11 mouse cellular contexts compared by ENCODE assay signal in the genomic region with DNA sequence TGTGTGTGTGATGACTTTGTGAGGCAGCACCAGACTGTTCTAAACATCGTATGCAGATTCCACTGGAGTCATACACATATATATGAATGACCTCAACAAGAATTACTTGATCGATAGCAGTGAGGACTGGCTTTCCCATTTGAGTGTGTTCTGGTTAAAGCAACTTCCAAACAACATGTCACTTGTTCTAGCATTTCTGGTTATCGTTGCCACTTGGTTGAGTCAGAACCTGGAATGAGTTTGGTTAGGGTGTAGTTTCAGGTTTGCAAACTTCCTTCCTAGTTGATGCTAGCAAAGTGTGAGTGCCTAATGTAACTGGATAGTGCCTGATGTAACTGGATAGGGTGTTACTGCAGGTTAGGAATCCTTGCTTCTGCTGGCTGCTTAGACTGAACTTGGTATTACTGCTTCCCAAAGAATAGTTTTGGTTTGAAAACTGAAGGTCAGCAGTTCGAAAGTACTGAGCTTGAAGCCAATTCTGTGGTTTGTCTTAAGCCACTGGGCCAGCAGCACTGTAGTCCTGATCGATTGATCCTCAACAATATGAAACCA.
DNase-seq lines count a peak whose midpoint lies in the region; ATAC-seq and TF ChIP-seq lines count a peak whose summit lies in the region.
"Had no signal": no experiment of that assay in that cellular context is flagged by ENCODE, and none has a peak within 500 bp of the region (broad histone marks: within the 10 kb centered on the region; RNA-seq: fewer than 3 reads in every experiment).

No protein-coding gene starts in this region.

- TF ChIP-seq POLR2A in kidney, adult 2 months (IDR thresholded peaks at IDR 0.05; ENCODE audit: low read depth, low read length): no peak
- TF ChIP-seq POLR2A in limb, embryonic 14.5 days (IDR thresholded peaks at IDR 0.05; ENCODE audit: borderline replicate concordance, extremely low read depth, insufficient read depth, insufficient read length): no peak

- H3K9ac ChIP-seq in embryonic facial prominence, embryonic 11.5 days (replicated peaks; ENCODE audit: low read length): no peak overlapping the region
- H3K9ac ChIP-seq in limb, embryonic 14.5 days (ENCODE audit: low read depth, low read length, severe bottlenecking): no peak overlapping the region

- H3K4me1 ChIP-seq in kidney, adult 2 months (ENCODE audit: control insufficient read depth, insufficient read depth, low read length): no peaks in the 10 kb centered on the region
- no peaks in the 10 kb centered on the region; the same call in 1 of the 2 replicates for H3K4me1 ChIP-seq in embryonic facial prominence, embryonic 11.5 days (ENCODE audit: control insufficient read depth, insufficient read depth, low read length)
- peaks cover 51% of the 10 kb centered on the region for H3K4me1 ChIP-seq in limb, embryonic 14.5 days (ENCODE audit: control insufficient read depth, insufficient read depth, low read length)

- H3K27me3 ChIP-seq in kidney, adult 2 months (replicated peaks; ENCODE audit: control insufficient read depth, insufficient read depth, low read length): no peaks in the 10 kb centered on the region
- H3K27me3 ChIP-seq in embryonic facial prominence, embryonic 11.5 days (ENCODE audit: control insufficient read depth, insufficient read depth, low read length): no peaks in the 10 kb centered on the region
- H3K27me3 ChIP-seq in limb, embryonic 14.5 days (ENCODE audit: control insufficient read depth, insufficient read depth, low read length): no peaks in the 10 kb centered on the region

- DNase-seq in kidney, adult 2 months: no peak
- no peak for DNase-seq in kidney, postnatal 4 days
- peak; percentile 37 for DNase-seq in Muller cell, postnatal 12 days (ENCODE audit: inconsistent ontology term)
- DNase-seq in embryonic facial prominence, embryonic 11.5 days (ENCODE audit: low spot score): peak; percentile 37
- DNase-seq in limb, embryonic 14.5 days (ENCODE audit: low spot score): peak; percentile 44
- DNase-seq in retina, embryonic 14.5 days (ENCODE audit: low spot score): no peak
- DNase-seq: kidney, postnatal 36 days; left cerebral cortex, postnatal 4 days; right cerebral cortex, adult 18-20 months; thymus, adult 18-20 months had no signal

- H3K9me3 ChIP-seq in embryonic facial prominence, embryonic 11.5 days (replicated peaks; ENCODE audit: control insufficient read depth, low read length): no peaks in the 10 kb centered on the region
- H3K9me3 ChIP-seq in limb, embryonic 14.5 days (ENCODE audit: control insufficient read depth, low read length): no peaks in the 10 kb centered on the region

- no peak overlapping the region for H3K4me3 ChIP-seq in kidney, adult 2 months (ENCODE audit: insufficient read depth, low read depth, low read length)
- no peak overlapping the region for H3K4me3 ChIP-seq in embryonic facial prominence, embryonic 11.5 days (ENCODE audit: low read depth, low read length)
- H3K4me3 ChIP-seq in limb, embryonic 14.5 days (replicated peaks; ENCODE audit: low read length): no peak overlapping the region

- peak overlapping the region; percentile 31; the same call in 1 of the 2 replicates for H3K27ac ChIP-seq in kidney, adult 2 months (ENCODE audit: insufficient read depth, low read depth, low read length)
- H3K27ac ChIP-seq in embryonic facial prominence, embryonic 11.5 days (replicated peaks; ENCODE audit: low read depth, low read length): no peak overlapping the region
- H3K27ac ChIP-seq in limb, embryonic 14.5 days (replicated peaks; ENCODE audit: low read depth, low read length): peak overlapping the region; percentile 81

- TF ChIP-seq CTCF in kidney, adult 2 months (conservative IDR thresholded peaks at IDR 0.05; ENCODE audit: insufficient read depth, insufficient read length, low read depth, low read length): no peak

- no peak overlapping the region for H3K4me2 ChIP-seq in embryonic facial prominence, embryonic 11.5 days (ENCODE audit: low read depth, low read length)
- H3K4me2 ChIP-seq in limb, embryonic 14.5 days (replicated peaks; ENCODE audit: low read depth, low read length, severe bottlenecking): no peak overlapping the region

- H3K36me3 ChIP-seq in kidney, adult 2 months (ENCODE audit: control insufficient read depth, insufficient read depth, low read length): no peaks in the 10 kb centered on the region
- no peaks in the 10 kb centered on the region for H3K36me3 ChIP-seq in embryonic facial prominence, embryonic 11.5 days (replicated peaks; ENCODE audit: control insufficient read depth, insufficient read depth, low read depth, low read length)
- no peaks in the 10 kb centered on the region for H3K36me3 ChIP-seq in limb, embryonic 14.5 days (ENCODE audit: control insufficient read depth, insufficient read depth, low read length)

- ATAC-seq in embryonic facial prominence, embryonic 11.5 days (replicated peaks; ENCODE audit: insufficient number of reproducible peaks, low FRiP score, low TSS enrichment, low read depth): no peak
- ATAC-seq in limb, embryonic 14.5 days (ENCODE audit: low FRiP score, low read depth): no peak
- no peak for ATAC-seq in activated CD4-positive, CD25-positive, alpha-beta regulatory T cell, adult 4 months

- 75% methylated on average over 5 of the region's 5 CpGs for WGBS in kidney, adult 2 months
- WGBS in embryonic facial prominence, embryonic 11.5 days: 77% methylated on average over 5 of the region's 5 CpGs
- 67% methylated on average over 5 of the region's 5 CpGs for WGBS in limb, embryonic 14.5 days

Comparison
In these comparisons a context has a peak if more than half of its experiments do, and no peak if none do; other contexts are left out.
1. DNase-seq: peak in Muller cell, postnatal 12 days (single experiment), embryonic facial prominence, embryonic 11.5 days (single experiment) and limb, embryonic 14.5 days (single experiment); none in kidney, adult 2 months (single experiment), kidney, postnatal 4 days (0 of 2) and retina, embryonic 14.5 days (single experiment).